Mouse (Mus musculus) myocyte (in vitro differentiated cells): Measurements from ENCODE around the gene Naxe.

Experiments used
- CEBPB ChIP-seq: IDR thresholded peaks from 2 replicates; pipeline ENCODE4 v1.6.1; 2011; ENCODE audit warnings: mild to moderate bottlenecking, moderate library complexity; ENCODE audit not compliant: poor library complexity, insufficient read depth, severe bottlenecking
- E2F4 ChIP-seq: IDR thresholded peaks from one replicate; pipeline ENCODE4 v1.6.1; 2011; ENCODE audit warnings: mild to moderate bottlenecking, control low read depth, moderate library complexity; ENCODE audit not compliant: insufficient read depth
- MAX ChIP-seq: IDR thresholded peaks from one replicate; pipeline ENCODE4 v1.6.1; 2011; ENCODE audit warnings: low read depth, mild to moderate bottlenecking, control low read depth
- MYOD1 ChIP-seq, 3 experiments: IDR thresholded peaks; one replicate each; pipeline ENCODE4 v1.6.1; 2011; ENCODE audit warnings: control low read depth in 2 of 3, low read depth in 2 of 3, mild to moderate bottlenecking in 2 of 3, moderate library complexity in 1 of 3; ENCODE audit not compliant: insufficient read length in 2 of 3, control insufficient read depth in 1 of 3
- MYOG ChIP-seq, 3 experiments: IDR thresholded peaks; one replicate each; pipeline ENCODE4 v1.6.1; 2011; ENCODE audit warnings: control low read depth in 2 of 3, low read depth in 2 of 3, mild to moderate bottlenecking in 2 of 3; ENCODE audit not compliant: insufficient read length in 2 of 3, control insufficient read depth in 1 of 3, insufficient read depth in 1 of 3
- POLR2A ChIP-seq: IDR thresholded peaks from one replicate; pipeline ENCODE4 v1.6.1; 2011; ENCODE audit warnings: low read depth, mild to moderate bottlenecking, control low read depth, moderate library complexity; ENCODE audit not compliant: insufficient read length
- POLR2AphosphoS2 ChIP-seq: IDR thresholded peaks from one replicate; pipeline ENCODE4 v1.6.1; 2011; ENCODE audit warnings: low read depth, control low read depth; ENCODE audit not compliant: insufficient read length
- TCF12 ChIP-seq: IDR thresholded peaks from one replicate; pipeline ENCODE4 v1.6.1; 2011; ENCODE audit warnings: mild to moderate bottlenecking, control low read depth; ENCODE audit not compliant: poor library complexity, insufficient read depth, severe bottlenecking
- USF1 ChIP-seq: IDR thresholded peaks from one replicate; pipeline ENCODE4 v1.6.1; 2011; ENCODE audit warnings: low read depth, mild to moderate bottlenecking, control low read depth, moderate library complexity

- no peak for TF ChIP-seq POLR2A
- TF ChIP-seq E2F4, result no peak
- TF ChIP-seq MAX, result no peak
- no peak for TF ChIP-seq MYOG (IDR thresholded peaks at IDR 0.05; ENCODE audit: control insufficient read depth in 1 of 3, insufficient read depth in 1 of 3, insufficient read length in 2 of 3, low read depth in 2 of 3)
- TF ChIP-seq MYOD1 (IDR thresholded peaks at IDR 0.05; ENCODE audit: control insufficient read depth in 1 of 3, insufficient read length in 2 of 3, low read depth in 2 of 3), result no peak
- TF ChIP-seq TCF12, result no peak
- TF ChIP-seq POLR2AphosphoS2, result no peak
- TF ChIP-seq USF1, result no peak
- TF ChIP-seq CEBPB, result no peak
Measured at GRCm38 (mm10) chr3:88090106-88090505, 31.8 kb upstream of the Naxe start.
